Mouse (Mus musculus) lung, postnatal 14 days (tissue): ENCODE results near the gene Gm28042.

Source experiments
- DNase-seq: peaks from one replicate; pipeline ENCODE4 v3.0.0; 2021

The Gm28042 gene

DNA sequence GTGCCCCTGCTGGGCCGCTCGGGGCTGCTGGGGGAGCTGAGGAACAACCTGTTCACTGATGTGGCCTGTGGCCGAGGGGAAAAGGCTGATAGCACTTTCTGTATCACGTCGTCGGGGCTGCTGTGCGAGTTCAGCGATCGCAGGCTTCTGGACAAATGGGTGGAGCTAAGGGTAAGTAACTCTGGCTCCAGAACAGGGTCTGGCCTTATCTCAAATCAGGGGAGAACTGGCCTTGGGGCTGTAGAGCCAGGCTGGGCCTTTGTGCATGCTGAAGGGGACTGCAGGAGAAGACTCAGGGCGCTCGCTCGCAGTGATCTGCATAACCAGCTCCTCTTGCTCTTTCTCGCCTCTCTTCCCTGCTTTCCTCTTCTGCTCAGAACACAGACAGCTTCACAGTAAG is 14.4 kb upstream of the Gm28042 start:
- no peak for DNase-seq

DNA sequence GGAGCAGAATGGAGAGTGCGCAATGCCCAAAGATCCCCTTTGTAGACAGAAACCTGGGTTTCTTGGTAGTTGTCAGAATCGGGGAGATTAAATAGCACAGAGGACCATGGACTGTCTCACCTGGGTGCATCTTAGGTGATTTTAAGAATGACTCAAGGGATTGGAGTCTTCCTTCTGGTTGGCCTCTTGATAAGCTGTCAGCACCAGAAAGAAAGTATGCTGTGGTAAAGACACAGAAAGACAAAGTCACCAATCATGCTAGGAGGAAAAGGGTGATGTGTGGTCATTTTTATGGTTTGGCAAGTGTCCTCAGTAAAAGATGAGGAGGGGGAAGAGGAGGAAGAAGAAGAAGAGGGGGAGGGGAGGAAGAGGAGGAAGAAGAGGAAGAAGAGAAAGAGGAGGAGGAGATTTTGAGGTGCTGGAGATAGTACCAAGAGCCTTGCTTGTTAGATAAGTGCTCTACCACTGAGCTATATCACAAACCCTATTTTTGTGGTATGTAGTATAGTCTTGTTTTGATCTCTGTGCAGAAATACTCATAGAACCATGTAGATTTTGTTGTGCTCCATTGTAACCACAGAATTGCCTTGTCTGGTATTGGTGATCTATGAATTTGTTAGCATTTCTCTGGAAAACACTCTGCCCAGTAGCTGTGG is 13.3 kb upstream of the Gm28042 start:
- DNase-seq, result no peak

DNA sequence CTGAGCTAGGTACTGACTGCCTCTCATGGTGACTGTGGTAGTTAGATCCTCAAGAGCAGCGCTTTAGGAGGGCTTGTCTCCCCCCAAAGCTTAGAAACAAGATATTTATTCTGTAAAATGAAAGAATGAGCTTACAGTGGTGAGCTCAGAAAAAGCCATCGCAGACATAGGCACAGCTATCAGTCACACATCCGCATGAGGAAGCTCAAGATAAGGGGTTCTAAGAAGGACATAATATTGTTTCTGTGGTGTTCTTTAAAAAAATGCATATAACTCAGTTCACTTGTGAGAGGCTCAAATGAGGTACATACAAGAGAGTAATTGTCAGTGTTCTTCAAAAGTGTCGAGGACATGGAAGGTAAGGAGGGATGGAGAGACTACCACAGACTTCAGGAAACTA is 11.4 kb upstream of the Gm28042 start:
- DNase-seq, result no peak

- no peak for DNase-seq
Measured at GRCm38 (mm10) chr2:120017599-120017998, 9.7 kb upstream of the Gm28042 start.

- DNase-seq, result no peak
Measured at GRCm38 (mm10) chr2:120024337-120024736, 3.0 kb upstream of the Gm28042 start.

DNA sequence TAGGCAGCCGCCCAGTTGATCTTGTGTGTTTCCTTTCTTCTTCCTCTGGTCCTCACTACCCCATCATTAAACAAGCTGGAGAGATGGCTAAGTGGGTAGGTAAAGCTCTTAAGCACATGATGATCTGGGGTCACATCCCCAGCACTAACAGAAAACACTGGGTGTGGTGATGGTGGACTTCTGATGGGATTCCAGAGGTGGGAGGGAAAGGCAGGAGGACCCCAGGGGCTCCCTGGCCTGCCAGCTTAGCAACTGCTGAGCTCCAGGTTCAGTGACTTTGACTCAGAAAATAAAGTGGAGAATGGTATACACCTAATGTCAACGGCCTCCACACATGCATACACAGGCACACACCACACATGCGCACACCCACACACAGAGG is 648 bp downstream of the Gm28042 start:
- DNase-seq, result no peak

GRCm38 (mm10) chr2:120030380-120030779 is 3.1 kb downstream of the Gm28042 start:
- DNase-seq, result no peak

GRCm38 (mm10) chr2:120032726-120033467 is 5.6 kb downstream of the Gm28042 start, which contains the start of gene Pla2g4b:
TSS of gene Pla2g4b (plus strand) at chr2:120033417.
- no peak for DNase-seq

DNA sequence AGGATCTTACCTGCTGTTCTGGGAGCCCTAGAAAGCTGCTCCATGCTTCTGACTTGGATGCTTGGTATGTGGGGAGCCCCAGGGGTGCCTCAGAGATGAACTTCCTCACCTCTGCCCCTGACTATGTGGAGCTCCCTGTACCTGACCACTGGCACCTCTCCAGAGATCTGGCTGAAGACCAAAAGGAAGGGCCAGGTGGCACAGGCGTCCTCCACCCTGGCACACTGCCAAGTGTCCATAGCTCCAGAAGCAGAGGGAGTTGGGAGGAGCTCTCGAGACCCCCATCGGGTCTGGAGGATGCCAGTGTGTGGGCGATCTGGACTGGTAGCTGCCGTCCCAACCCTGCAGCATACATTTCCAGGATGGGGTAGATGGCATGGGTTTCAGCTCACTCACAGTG is 6.4 kb downstream of the Gm28042 start:
- peak; percentile 23 for DNase-seq

- no peak for DNase-seq
Measured at GRCm38 (mm10) chr2:120037744-120038143, 10.5 kb downstream of the Gm28042 start.

GRCm38 (mm10) chr2:120040991-120041390 is 13.7 kb downstream of the Gm28042 start:
- DNase-seq, result no peak

DNA sequence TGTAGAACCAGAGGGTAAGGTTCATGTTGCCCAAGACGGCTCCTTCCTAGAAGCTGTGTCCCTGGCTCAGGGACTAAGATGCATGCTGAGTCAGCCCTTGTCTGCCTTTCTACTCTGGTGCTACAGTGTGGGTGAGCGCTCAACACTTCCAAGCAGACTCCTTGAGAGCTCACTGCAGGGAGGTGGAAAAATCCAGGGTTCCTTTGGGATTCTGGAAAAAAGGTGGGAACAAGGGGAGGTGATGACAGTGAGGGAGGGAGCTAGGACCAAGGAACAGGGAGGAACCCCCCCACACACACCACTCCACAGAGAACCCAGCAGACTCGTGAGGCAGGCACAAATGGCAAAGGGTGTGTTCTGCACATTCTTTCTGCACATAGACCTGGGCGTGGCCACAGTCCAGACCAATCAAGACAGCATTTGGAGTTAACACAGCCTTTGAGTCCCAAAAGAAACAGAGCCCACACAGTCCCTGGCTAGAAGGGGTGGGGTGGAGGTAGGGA is 16.9 kb downstream of the Gm28042 start:
- DNase-seq, result peak; percentile 22

DNA sequence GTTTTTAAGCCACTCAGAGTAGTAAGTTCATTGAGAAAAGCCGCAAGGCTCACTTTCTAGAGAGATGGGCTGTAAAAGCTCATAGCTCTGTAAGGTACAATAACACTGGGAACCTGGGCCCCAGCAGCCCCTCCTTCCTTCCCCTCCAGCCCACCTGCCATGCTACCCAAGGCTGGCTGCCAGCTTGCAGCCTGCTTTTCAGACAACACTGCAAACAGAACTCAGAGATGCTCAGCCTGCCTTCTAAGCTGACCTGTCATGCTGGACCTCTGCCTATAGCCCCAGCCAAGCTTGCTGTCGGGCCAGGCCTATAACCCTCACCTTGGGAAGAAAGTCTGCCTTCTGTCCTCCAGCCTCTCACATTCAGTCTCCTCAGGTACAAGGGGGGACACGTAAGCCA is 17.4 kb downstream of the Gm28042 start:
- no peak for DNase-seq

GRCm38 (mm10) chr2:120046486-120047310 is 19.4 kb downstream of the Gm28042 start:
- DNase-seq, result no peak

DNA sequence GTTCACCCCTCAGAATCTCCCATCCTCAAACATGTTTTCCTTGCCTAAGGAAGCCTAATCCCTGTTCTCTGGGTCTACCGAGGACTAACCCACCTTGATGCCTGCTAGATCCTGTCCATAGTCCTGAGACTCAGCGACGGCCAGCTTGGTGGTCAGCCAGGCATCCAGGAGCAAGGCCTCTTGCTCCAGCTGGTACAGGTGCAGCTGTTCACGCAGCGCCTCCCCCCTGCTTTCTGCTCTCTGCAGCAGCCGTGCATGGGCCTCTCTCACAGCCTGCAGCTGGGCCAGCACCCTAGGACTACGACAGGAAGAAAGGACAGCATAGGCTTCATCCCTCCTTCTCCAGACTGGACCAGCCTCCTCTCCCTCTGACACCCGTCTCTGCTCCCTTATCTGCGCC is 20.9 kb downstream of the Gm28042 start:
- DNase-seq, result no peak

- DNase-seq, result peak; percentile 77
Measured at GRCm38 (mm10) chr2:120049632-120050274, 22.5 kb downstream of the Gm28042 start.

DNA sequence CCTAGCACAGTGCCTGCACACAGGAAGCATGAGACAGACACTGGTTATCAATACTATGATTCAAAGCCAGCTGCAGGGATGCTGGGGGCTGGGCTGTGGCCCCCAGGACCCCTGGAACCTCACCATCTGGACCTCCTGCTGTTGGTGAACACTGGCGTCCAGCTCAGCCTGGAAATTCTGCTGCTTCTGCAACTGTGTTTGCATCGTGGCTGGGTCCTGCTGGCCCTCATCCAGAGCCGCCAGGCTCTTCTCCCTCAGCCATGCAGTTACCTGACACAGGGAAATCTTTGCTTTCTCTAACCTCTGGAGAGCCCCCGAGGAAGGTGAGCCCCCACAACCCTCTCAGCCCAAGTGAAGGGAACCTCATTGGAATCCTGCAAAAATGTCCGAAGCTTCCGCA is 24.1 kb downstream of the Gm28042 start:
- DNase-seq, result no peak

GRCm38 (mm10) chr2:120054771-120055552 is 27.7 kb downstream of the Gm28042 start:
- no peak for DNase-seq

DNA sequence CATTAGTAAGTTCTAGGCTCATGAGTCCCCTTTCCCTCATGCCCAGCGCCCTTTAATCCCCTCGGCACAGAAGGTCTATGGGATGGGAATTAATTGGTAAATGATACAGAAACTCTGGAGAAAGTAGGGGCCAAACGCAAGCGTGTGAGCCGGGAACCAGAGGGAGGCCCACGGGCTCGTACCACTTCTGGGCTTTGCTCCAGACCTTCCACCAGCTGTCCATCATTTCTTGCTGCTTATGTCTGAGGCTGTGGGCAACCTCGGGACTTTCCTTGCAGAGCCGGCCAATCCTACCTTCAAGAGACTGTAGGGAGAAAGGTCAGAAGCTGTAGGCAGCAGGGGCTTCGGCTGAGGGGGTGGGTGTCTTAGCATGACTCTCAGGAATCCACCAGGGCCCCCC is 28.6 kb downstream of the Gm28042 start:
- DNase-seq, result no peak

GRCm38 (mm10) chr2:120058818-120059217 is 31.5 kb downstream of the Gm28042 start:
- no peak for DNase-seq

DNA sequence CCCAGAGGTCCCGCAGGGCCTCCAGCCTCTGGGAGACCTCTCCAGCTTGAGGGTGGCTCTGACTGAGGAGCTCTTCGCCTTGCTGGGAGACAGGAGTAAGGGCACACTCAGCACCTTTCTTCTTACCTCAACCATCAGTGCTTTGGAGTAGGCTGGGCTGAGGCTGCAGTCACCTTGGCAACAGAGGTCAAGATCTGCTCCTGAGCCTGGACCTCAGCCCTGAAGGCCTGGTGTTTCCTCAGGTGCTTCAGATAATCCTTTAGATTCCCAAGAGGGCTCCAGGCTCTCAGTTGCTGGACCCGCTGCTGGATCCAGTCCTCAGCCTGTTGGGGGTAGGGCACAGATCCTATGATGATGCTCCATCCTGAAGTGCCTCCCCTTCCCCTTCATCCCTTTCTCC is 32.2 kb downstream of the Gm28042 start:
- no peak for DNase-seq

DNA sequence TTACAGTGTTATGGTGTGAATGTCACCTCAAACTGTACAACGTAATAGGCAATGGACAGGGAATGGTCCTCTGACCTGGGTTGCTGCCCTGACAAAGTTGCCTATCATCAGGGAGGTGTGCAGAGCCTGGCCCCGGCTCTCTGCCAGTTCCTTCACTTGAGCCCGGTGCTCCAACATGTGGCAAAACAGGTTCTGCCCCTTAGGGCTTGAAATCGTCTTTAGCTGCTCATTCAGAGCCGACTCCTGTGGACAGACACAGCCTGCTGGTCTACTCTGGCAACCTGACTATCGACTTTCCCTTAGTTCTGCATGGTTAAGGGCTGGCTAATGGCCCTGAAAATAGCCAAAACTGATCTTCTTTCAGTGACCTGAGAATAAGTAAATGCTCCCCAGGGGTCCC is 32.9 kb downstream of the Gm28042 start:
- DNase-seq, result peak; percentile 73
